Mouse (Mus musculus) CH12F3 (cell line): ENCODE measurements around the gene Als2.

Source experiments
- in situ Hi-C: fragments of 300-500 bp; cut with MboI; formaldehyde crosslinking; loops from 2 replicates; pipeline ENCODE4 v1.14.3; 2020; ENCODE audit warnings: low sequenced_read_pairs

Gene Als2

DNA sequence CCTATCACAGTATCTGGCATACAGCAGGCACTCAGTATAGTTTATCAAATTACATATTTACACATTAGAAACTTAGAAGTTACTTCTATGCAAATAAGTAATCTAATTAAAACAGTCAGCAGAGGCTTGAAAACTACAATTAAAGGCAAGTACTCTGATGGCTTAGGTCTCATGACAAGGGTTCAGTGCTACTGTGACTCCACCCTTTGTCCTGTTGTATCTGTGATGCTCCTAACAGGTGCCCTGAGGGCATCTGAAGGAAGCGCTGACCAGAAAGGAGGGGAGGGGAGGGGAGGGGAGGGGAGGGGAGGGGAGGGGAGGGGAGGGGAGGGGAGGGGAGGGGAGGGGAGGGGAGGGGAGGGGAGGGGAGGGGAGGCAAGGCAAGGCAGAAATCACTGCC lies 24.1 kb downstream of the Als2 start:
- in situ Hi-C loops = no loop called here

DNA sequence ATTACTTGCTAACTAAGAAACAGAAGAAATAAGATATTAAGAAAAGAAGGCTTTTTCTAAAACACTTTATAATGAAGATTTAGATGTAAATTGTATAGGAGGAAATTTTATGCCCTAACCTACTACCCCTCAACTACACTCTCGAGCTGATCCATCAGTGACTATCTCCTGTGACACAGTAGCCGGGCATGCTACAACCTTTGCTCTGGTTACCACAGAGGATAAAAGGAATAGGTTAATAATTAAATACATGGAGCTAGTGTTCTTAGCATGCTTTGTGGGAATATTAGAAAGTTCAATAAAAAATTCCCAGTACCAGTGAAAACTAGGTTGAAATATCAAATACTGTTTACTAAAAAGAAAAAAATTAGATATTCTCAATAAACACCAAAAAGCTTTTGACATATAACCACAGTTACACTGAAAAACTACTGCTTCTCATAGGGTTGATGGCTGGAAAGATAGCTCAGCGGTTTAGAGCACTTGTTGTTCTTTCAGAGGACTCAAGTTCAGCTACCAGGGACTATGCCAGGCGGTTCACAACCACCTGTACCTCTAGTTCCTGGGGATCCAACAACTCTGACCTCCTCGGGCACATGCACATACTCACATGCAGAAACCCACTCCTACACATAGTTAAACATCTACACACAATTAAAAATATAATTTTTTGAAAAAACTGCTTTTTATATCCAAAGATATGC lies 24.8 kb downstream of the Als2 start:
- in situ Hi-C loops = no loop called here

DNA sequence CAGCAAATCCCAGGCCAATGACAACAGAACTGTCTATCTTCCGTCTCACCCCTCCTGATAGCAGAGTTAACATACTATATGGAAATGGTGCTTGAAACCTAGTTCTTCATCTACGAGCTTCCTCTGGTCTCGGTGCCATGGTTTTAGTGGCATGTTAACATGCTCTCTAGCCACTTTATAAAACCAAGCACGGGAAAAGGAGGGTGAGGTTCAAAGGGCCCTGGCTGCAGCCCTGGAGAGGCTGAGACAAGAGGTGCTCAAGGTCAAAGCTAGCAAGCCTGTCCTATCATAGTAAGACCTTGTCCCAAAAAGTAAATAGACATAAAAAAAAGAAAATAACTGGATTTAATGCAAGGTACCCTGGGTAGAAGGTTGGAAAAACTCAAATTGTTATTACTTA lies 25.4 kb downstream of the Als2 start:
- in situ Hi-C loops = no loop called here

DNA sequence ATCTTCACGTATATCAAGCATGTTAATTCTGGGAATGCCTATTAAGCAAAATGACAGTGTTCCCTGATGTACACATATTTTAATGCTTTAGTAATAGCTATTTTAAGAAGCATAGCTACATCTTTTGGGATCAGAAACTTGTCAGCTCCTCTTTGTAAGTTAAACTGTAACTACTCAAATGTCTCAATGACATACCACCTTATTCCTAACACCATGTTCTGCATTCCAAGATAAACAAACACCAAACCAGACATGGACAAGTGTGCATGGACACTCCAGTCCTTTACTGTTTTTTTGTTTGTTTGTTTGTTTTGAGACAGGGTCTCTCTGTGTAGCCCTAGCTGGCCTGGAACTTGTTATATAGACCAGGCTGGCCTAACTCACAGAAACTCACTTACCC lies 28.7 kb downstream of the Als2 start:
- in situ Hi-C loops = no loop called here

DNA sequence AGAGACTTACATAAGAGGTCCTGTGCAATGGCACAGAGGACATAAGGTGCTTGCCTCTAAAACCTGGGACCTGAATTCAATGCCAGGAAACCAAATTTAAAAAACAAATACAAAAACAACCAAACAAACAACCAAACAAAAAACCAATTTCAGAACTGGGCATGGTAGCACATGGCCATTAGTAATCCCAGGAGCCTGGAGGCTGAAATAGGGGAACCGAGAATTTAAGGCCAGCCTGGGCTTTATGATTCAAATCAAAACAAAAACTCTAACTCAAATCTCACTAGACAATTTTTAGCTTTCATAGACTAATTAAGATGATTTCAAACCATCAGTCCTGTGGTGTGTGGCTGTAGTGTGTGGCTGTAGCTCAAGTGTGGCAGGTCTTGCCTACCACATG lies 32.5 kb downstream of the Als2 start:
- in situ Hi-C loops = no loop called here

DNA sequence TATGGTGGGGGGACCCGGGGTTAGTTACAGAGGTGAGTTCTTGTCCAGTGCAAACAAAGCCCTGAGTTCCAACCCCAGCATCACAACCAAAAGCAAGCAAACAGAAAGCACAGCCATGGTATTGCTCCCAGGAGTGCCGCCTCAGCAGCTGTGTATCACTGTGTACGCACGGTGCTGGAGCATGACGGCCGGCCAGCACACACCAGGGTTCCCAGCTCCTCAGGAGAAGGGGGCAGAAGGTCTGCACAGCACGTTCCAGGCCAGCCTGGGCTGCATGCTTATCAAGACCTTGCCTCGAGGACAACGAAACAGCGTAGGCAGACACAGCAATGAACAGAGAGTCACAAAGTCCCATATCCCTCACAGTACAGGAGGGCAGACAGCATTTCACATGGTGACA lies 34.7 kb downstream of the Als2 start:
- in situ Hi-C loops = no loop called here

DNA sequence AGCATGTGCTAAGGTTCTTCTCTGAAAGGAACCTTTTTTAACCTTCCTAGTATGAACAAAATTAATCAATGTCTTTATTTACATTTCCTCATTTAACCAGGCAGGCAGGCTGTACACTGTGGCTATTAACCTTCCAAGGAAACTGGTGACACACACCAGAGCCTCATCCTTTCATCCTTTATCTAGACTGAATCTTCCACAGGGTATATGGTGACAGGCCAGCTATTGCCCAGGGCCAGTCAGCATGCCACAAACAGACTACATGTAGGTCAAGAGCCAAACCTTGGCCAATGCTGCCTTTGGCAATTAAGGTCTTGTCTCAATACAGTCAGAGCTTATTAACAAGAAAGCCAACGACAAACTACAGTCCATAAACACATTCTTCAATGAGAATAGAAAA lies 35.5 kb downstream of the Als2 start:
- in situ Hi-C loops = no loop called here

DNA sequence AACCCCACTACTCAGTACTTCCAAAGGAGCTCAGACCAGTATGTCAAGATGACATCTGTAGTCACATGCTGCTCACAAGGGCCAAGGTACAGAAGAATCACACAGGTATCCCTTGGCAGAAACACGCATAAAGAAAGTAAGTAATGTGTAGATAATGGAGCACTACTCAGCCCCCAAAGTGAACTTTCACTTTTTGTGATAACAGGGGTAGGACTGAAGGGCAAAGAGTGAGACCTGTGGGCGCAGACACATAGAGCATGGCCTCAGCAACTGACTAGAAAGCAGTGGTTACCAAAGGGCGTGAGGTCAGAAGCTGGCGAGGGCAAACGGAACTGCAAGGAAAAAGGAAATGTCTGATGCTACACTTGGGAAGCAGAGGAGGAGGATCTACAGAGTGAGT lies 36.1 kb downstream of the Als2 start:
- in situ Hi-C loops = no loop called here

DNA sequence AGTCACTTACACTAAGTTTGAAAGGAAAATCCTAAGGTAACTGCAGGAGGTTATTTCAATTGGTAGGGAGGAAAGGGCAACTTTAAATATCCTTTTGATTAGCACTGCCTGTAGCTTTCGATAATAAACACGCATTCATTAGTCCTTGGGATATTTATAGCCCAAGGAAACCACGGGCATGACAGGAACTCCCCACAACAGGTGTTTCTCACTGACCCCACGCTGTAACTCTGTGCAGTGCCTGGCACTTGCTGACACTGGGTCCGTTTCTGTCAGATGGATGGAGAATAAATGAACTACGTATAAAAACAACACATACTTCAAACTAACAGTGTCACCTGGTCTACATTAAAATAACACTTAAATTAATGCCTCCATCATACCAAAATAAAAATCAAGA lies 42.1 kb downstream of the Als2 start:
- in situ Hi-C loops = no loop called here

DNA sequence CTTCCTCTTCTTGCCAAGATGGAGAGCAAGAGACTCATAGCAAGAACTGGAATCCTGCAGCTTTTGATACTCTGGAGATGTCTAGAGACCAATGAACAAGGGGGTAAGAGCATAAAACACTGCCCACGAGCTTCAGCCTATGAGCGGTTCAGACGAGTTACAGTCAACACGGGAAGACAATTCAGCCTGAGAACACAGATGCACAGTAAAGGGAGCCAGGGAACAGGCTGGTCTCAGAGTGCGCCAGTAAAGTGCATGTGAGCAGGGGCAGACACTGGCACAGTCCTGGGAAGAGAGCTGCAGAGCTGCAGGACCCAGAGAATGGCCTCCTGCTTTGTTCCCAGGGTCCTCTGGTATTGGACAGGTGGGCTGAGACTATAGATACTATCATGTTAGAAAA lies 49.2 kb downstream of the Als2 start:
- in situ Hi-C loops = no loop called here

DNA sequence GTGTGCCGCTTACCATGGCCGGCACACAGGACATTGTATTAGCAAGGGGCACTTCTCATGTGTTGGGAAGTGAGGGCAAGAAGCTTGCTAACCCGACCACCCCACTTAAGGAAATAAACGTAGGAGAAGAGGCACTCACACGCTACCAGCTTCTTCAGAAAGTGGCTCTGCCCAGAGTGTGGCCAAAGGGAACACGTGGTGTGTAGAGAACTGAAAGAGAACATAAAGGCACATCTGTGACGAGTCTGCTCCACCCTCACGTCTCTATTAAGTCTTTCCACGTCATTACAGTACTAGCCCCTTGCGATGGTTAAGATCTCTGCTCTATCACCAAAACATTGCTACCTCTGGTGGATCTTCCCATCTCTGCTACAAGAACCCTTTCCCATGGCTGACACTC lies 50.7 kb downstream of the Als2 start:
- in situ Hi-C loops = no loop called here

DNA sequence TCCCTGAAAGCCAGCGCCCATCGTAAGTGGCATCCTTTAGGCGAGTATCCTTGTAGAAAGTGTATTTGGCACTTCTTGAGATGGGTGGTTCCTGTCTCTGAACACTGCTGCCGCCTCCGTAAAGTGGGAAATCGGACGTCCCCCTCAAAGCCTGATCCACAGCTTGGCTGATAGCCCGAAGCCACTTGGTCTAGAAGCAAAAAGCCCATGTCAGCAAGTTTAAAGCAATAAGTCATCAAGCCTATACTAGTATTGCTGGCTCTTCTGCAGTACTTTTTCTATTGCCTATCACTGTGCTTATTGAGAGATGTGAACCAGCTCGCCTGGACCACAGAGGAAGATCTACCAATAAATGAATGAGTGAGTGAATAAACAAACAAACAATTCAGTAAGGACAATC lies 51.6 kb downstream of the Als2 start:
- in situ Hi-C loops = no loop called here

DNA sequence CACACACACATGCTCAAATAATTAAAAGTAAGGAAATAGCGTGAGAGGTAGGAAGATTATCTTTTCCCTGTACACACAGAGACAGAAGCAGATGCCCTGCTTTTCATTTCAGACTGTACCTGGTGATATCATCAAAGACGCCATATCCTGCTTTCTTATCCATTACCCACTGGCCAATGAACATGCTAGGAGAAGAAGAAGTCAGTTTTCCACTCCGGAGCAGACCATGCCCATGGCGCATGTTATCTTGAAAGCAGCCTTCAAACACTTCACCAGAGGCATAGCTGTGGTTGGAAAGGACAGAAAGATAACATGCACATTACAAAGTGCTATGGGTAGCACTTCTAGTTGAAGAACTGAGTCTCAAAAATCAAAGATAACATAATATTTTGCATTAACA lies 54.0 kb downstream of the Als2 start:
- in situ Hi-C loops = no loop called here

DNA sequence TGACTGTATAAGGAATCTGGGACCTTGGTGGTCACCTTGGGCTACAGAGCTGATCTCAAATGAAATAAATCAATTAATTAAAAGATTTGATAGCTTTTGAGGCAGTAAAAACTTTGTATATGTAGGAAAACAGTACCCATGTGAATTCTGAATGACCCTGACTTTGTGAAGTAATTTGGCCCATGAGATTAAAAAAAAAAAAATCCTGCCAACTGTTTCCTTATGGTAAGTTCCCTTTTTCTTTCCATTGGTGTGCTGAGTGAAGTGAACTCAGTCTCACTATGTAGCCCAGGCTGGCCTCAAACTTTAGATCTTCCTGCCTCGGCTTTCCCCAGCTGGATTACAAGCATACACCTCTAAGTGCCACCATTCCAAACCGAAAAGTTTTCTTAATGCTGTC lies 54.7 kb downstream of the Als2 start:
- in situ Hi-C loops = no loop called here

DNA sequence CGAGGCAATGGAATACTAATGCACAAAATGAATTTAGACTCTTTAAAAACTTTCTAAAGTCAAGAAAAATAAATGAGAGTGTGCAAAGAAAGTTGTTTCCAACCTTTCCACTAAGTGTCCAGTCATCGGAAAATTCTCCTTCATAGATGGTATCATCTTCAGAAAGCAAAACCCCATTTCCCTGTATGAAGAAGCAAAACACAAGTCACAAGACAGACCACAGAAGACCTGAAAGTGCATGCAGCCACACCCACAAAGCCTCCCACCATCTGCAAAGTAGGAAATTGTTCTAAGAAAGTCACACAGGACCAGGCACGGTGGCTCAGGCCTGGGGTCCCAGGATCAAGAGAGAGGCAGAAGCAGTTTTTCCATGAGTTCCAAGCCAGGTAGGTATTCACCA lies 57.0 kb downstream of the Als2 start:
- in situ Hi-C loops = no loop called here

DNA sequence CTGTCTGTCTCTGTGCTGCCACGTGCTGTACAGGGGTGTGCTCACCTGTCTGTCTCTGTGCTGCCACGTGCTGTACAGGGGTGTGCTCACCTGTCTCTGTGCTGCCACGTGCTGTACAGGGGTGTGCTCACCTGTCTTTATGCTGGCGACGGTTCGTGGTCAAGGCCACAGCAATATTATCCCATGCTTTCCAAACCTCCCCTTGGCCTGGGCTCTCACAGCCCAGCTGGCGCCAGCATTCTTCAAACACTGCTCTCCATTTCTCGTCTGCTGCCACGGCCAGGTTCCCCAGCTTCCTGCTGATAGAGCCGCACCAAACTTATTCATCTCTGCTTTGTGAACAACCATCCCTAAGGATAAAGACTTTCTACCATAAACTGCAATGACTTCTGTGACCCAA lies 58.6 kb downstream of the Als2 start:
- in situ Hi-C loops = no loop called here

DNA sequence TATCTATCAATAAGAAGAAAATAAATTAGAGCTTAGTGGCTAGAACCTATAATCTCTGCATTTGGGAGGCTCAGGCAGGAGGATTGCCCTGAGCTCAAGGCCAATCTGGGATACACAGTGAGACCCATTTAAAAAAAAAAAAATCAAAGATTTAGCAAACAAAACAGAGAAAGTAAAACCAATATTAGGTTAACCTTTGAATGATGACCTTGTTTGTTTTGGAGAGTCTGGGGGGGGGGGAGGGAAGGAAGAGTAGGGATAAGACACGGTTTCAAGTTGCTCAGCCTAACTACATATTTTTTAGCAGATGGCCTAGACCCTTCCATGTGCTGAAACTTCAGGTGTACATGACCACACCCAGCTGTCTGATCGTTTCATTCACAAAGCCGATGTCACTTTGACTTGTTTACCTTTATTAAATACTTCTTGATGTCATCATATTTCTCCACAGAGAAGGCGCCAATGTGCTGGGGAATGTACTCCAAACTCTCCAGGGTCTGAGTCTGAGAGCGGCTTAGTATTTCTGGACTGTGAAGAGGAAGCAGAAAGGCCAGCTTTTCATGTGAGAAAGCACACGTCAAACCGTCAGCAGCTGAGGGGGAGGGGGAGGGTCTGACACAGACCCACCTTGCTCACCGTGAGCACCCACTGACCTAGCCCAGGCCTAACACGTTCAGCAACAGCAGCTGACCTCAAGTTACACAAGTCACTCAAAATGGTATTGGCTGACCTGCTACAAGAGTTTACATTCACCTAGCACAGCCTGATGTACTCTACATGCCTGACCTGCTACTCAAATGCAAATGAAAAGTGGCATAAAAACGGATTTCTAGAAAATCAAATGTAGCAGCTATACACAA lies 62.3 kb downstream of the Als2 start:
- in situ Hi-C loops = no loop called here

DNA sequence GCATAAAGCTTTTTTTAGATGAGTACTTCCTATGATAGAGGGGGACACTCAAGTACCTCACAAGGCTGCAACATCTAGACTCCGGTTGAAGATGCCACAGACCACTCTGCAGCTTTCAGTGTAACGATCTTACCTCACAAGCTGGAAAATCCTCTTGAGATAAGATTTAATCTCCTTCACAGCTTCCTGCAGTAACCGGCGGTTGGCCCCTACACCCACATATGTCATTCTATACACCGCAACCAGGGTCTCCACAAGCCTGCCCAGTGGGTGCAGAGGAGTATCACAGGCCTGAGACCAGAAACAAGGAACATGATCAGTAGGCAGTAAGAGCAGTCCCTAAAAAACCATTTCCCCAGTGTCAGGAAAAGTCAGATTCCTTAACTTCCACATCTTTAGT lies 64.0 kb downstream of the Als2 start:
- in situ Hi-C loops = no loop called here

DNA sequence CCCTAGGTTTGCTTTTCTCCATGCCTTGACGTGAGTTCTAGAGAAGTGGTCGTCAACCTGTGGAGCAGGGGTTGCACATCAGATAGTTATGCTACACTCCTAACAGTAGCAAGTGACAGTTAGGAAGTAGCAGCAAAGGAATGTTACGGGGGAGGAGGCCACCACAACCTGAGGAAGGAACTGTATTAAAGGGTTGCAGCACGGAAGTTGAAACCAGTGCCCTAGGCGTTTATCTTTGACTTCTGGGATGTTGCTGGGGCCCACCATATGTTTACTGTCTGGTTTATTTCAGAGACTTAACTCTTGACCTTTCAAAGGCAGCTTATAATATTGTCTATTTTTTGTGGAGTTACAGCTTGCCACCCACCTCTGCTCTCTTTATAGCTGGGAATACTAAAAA lies 65.2 kb downstream of the Als2 start:
- in situ Hi-C loops = no loop called here

DNA sequence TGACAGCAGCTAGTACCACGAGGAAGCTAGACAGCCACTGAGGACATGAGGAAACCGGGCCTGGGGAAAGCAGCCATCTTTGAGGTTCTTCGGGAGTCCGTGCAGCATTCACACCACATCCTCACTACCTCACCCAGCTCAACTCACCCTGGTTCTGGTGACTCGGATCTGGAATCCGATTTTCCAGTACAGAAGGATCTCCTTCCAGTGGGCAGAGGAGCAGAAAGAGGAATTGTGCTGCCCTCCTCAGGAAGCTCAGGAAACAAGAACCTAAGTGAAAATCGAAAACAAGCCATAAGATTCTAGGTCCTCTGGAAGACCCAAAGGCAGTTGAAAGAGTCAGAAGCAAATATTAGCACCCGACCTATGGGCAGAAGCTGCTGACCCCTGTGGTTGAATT lies 66.7 kb downstream of the Als2 start:
- in situ Hi-C loops = no loop called here

DNA sequence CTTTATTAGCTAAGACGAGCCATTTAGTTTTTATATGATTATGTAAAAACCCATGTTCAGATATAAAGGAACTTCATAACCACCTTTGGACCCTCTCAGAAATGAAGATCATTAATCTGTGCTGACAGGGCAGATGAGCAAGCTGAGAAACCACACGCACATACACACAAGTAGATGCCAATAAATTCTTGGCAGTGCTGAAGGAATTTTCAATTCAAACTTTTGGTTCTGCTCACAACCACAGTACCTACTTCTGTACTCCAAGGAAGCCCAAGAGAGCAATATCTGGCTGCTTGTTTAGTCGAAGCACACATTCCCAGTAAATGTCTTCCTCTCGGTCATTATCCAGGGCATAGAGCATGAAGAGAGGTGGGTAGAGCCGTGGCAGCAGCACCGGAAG lies 67.4 kb downstream of the Als2 start:
- in situ Hi-C loops = no loop called here

DNA sequence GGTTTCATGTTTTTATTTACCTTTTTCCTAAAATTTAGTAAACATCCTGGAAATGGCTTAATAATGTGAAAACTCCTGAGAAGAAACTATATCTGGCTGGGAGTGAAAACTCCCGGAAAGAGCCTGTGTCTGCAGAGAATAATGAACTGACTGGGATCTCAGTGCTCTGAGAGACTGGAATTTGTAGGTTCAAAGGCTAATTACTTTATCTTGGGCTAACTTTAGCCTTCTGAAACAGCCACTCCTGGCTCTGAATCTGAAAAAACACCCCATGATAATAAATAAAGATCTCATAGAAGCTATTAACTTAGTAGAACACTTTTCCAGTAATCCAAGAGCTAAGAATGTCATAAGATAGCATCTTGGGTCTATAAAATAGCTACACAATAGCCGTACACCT lies 68.5 kb downstream of the Als2 start:
- in situ Hi-C loops = no loop called here
